Mouse (Mus musculus): ENCODE data around the gene Sytl3. TPM values are rescaled to one million over a fixed set of nuclear protein-coding genes. Genes with fewer than 3 reads are reported as not detected.
"Not testable (repeated sequence)": the region's sequence is repeated elsewhere in the genome, so short reads cannot be mapped to it uniquely, and the experiment has no call there.

Sytl3 gene
- polyA plus RNA-seq, 1 experiment from 2014 or later: 0.74 TPM

- H3K4me2 ChIP-seq (replicated peaks; ENCODE audit: low read depth, low read length); H3K4me1 ChIP-seq (ENCODE audit: control insufficient read depth, insufficient read depth, low read length); H3K27ac ChIP-seq (ENCODE audit: low read depth, low read length); H3K27me3 ChIP-seq (ENCODE audit: control insufficient read depth, insufficient read depth, low read length); H3K9me3 ChIP-seq (ENCODE audit: control insufficient read depth, low read length); H3K36me3 ChIP-seq (ENCODE audit: control insufficient read depth, insufficient read depth, low read length); H3K4me3 ChIP-seq (ENCODE audit: low read length); H3K9ac ChIP-seq (ENCODE audit: low read depth, low read length); ATAC-seq (ENCODE audit: low FRiP score, low TSS enrichment): not testable (repeated sequence)
- 74% methylated on average over 8 of the region's 8 CpGs for WGBS
These were observed 55.1 kb downstream of the Sytl3 start for GRCm38 (mm10) chr17:6713944-6714343.

GRCm38 (mm10) chr17:6727996-6728610 is 69.2 kb downstream of the Sytl3 start:
- Histone ChIP-seq H3K9ac (ENCODE audit: low read depth, low read length) (no peak overlapping the region), H3K4me2 (replicated peaks; ENCODE audit: low read depth, low read length) (no peak overlapping the region), H3K36me3 (ENCODE audit: control insufficient read depth, insufficient read depth, low read length) (no peaks in the 10 kb centered on the region), H3K9me3 (ENCODE audit: control insufficient read depth, low read length) (no peaks in the 10 kb centered on the region), H3K4me3 (ENCODE audit: low read length) (no peak overlapping the region), H3K27ac (ENCODE audit: low read depth, low read length) (no peak overlapping the region), H3K27me3 (ENCODE audit: control insufficient read depth, insufficient read depth, low read length) (no peaks in the 10 kb centered on the region), H3K4me1 (ENCODE audit: control insufficient read depth, insufficient read depth, low read length) (0 out of 2 replicates have a peak, but pooled peaks cover 3% of the 10 kb centered on the region)
- ATAC-seq (ENCODE audit: low FRiP score, low TSS enrichment): no peak; the same call in 1 of the 2 replicates
- WGBS: 85% methylated on average over 12 of the region's 12 CpGs

- WGBS: 40% methylated on average over 6 of the region's 6 CpGs
- no peaks in the 10 kb centered on the region for H3K36me3 ChIP-seq (ENCODE audit: control insufficient read depth, insufficient read depth, low read length)
- 0 out of 2 replicates have a peak, but pooled peaks cover 3% of the 10 kb centered on the region for H3K4me1 ChIP-seq (ENCODE audit: control insufficient read depth, insufficient read depth, low read length)
- H3K4me2 ChIP-seq (replicated peaks; ENCODE audit: low read depth, low read length): no peak overlapping the region
- no peak for ATAC-seq (ENCODE audit: low FRiP score, low TSS enrichment)
- H3K4me3 ChIP-seq (ENCODE audit: low read length): no peak overlapping the region
- no peak overlapping the region for H3K27ac ChIP-seq (ENCODE audit: low read depth, low read length)
- no peaks in the 10 kb centered on the region for H3K27me3 ChIP-seq (ENCODE audit: control insufficient read depth, insufficient read depth, low read length)
- H3K9ac ChIP-seq (ENCODE audit: low read depth, low read length): no peak overlapping the region
- H3K9me3 ChIP-seq (ENCODE audit: control insufficient read depth, low read length): no peaks in the 10 kb centered on the region
These were observed 70.4 kb downstream of the Sytl3 start for GRCm38 (mm10) chr17:6729244-6729742.

- no peak overlapping the region for H3K4me3 ChIP-seq (ENCODE audit: low read length)
These were observed 72.2 kb downstream of the Sytl3 start for GRCm38 (mm10) chr17:6731132-6731531.

GRCm38 (mm10) chr17:6731634-6732033 is 72.7 kb downstream of the Sytl3 start:
- Histone ChIP-seq H3K27me3 (ENCODE audit: control insufficient read depth, insufficient read depth, low read length) (no peaks in the 10 kb centered on the region), H3K36me3 (ENCODE audit: control insufficient read depth, insufficient read depth, low read length) (no peaks in the 10 kb centered on the region), H3K4me2 (replicated peaks; ENCODE audit: low read depth, low read length) (no peak overlapping the region), H3K9me3 (ENCODE audit: control insufficient read depth, low read length) (no peaks in the 10 kb centered on the region), H3K27ac (ENCODE audit: low read depth, low read length) (no peak overlapping the region), H3K4me3 (ENCODE audit: low read length) (no peak overlapping the region), H3K4me1 (ENCODE audit: control insufficient read depth, insufficient read depth, low read length) (0 out of 2 replicates have a peak, but pooled peaks cover 3% of the 10 kb centered on the region), H3K9ac (ENCODE audit: low read depth, low read length) (no peak overlapping the region)
- ATAC-seq (ENCODE audit: low FRiP score, low TSS enrichment): no peak
- 79% methylated on average over 12 of the region's 12 CpGs for WGBS

More at GRCm38 (mm10) chr17:6731132-6731531, 72.2 kb downstream of the Sytl3 start:
- Histone ChIP-seq H3K9me3 (ENCODE audit: control insufficient read depth, low read length) (no peaks in the 10 kb centered on the region), H3K9ac (ENCODE audit: low read depth, low read length) (no peak overlapping the region), H3K27me3 (ENCODE audit: control insufficient read depth, insufficient read depth, low read length) (no peaks in the 10 kb centered on the region), H3K27ac (ENCODE audit: low read depth, low read length) (no peak overlapping the region), H3K4me2 (replicated peaks; ENCODE audit: low read depth, low read length) (no peak overlapping the region), H3K4me1 (ENCODE audit: control insufficient read depth, insufficient read depth, low read length) (0 out of 2 replicates have a peak, but pooled peaks cover 3% of the 10 kb centered on the region), H3K36me3 (ENCODE audit: control insufficient read depth, insufficient read depth, low read length) (no peaks in the 10 kb centered on the region)
- no peak for ATAC-seq (ENCODE audit: low FRiP score, low TSS enrichment)
- 56% methylated on average over 8 of the region's 8 CpGs for WGBS

GRCm38 (mm10) chr17:6732665-6733064 is 73.8 kb downstream of the Sytl3 start:
- H3K9ac ChIP-seq (ENCODE audit: low read depth, low read length): no peak overlapping the region
- no peak overlapping the region for H3K4me3 ChIP-seq (ENCODE audit: low read length)
- H3K9me3 ChIP-seq (ENCODE audit: control insufficient read depth, low read length): no peaks in the 10 kb centered on the region
- H3K36me3 ChIP-seq (ENCODE audit: control insufficient read depth, insufficient read depth, low read length): no peaks in the 10 kb centered on the region
- 96% methylated on average over 4 of the region's 4 CpGs for WGBS
- ATAC-seq (ENCODE audit: low FRiP score, low TSS enrichment): no peak
- 0 out of 2 replicates have a peak, but pooled peaks cover 3% of the 10 kb centered on the region for H3K4me1 ChIP-seq (ENCODE audit: control insufficient read depth, insufficient read depth, low read length)
- no peaks in the 10 kb centered on the region for H3K27me3 ChIP-seq (ENCODE audit: control insufficient read depth, insufficient read depth, low read length)
- no peak overlapping the region for H3K27ac ChIP-seq (ENCODE audit: low read depth, low read length)
- H3K4me2 ChIP-seq (replicated peaks; ENCODE audit: low read depth, low read length): no peak overlapping the region

- Histone ChIP-seq H3K36me3 (ENCODE audit: control insufficient read depth, insufficient read depth, low read length) (no peaks in the 10 kb centered on the region), H3K9ac (ENCODE audit: low read depth, low read length) (no peak overlapping the region), H3K27me3 (ENCODE audit: control insufficient read depth, insufficient read depth, low read length) (no peaks in the 10 kb centered on the region), H3K4me1 (ENCODE audit: control insufficient read depth, insufficient read depth, low read length) (0 out of 2 replicates have a peak, but pooled peaks cover 3% of the 10 kb centered on the region), H3K27ac (ENCODE audit: low read depth, low read length) (no peak overlapping the region), H3K4me3 (ENCODE audit: low read length) (no peak overlapping the region), H3K4me2 (replicated peaks; ENCODE audit: low read depth, low read length) (no peak overlapping the region), H3K9me3 (ENCODE audit: control insufficient read depth, low read length) (no peaks in the 10 kb centered on the region)
- no peak for ATAC-seq (ENCODE audit: low FRiP score, low TSS enrichment)
- 91% methylated on average over 10 of the region's 10 CpGs for WGBS
These were observed 74.5 kb downstream of the Sytl3 start for GRCm38 (mm10) chr17:6733322-6733875.

GRCm38 (mm10) chr17:6734746-6735441 is 76.0 kb downstream of the Sytl3 start:
- Histone ChIP-seq H3K9ac (ENCODE audit: low read depth, low read length) (no peak overlapping the region), H3K4me2 (replicated peaks; ENCODE audit: low read depth, low read length) (no peak overlapping the region), H3K36me3 (ENCODE audit: control insufficient read depth, insufficient read depth, low read length) (peaks cover 13% of the 10 kb centered on the region), H3K27ac (ENCODE audit: low read depth, low read length) (no peak overlapping the region), H3K9me3 (ENCODE audit: control insufficient read depth, low read length) (no peaks in the 10 kb centered on the region), H3K4me3 (ENCODE audit: low read length) (no peak overlapping the region), H3K4me1 (ENCODE audit: control insufficient read depth, insufficient read depth, low read length) (0 out of 2 replicates have a peak, but pooled peaks cover 3% of the 10 kb centered on the region), H3K27me3 (ENCODE audit: control insufficient read depth, insufficient read depth, low read length) (no peaks in the 10 kb centered on the region)
- no peak for ATAC-seq (ENCODE audit: low FRiP score, low TSS enrichment)
- 89% methylated on average over 12 of the region's 12 CpGs for WGBS

Data from kidney, embryonic 14.5 days (tissue).